Mouse (Mus musculus): Measurements from ENCODE around the gene Rasgef1c. TPM values are rescaled to one million over a fixed set of nuclear protein-coding genes. Genes with fewer than 3 reads are reported as not detected.

Rasgef1c gene
- polyA plus RNA-seq, 1 experiment from 2014 or later, result 0.20 TPM

- no peaks in the 10 kb centered on the region for H3K36me3 ChIP-seq
- no peak for DNase-seq (ENCODE audit: low spot score)
- peaks cover 57% of the 10 kb centered on the region for H3K27me3 ChIP-seq (ENCODE audit: insufficient read depth, poor library complexity, severe bottlenecking)
- H3K9me3 ChIP-seq, result no peaks in the 10 kb centered on the region
- no peak overlapping the region for H3K27ac ChIP-seq
- peaks cover 36% of the 10 kb centered on the region for H3K4me1 ChIP-seq
- WGBS, result 13% methylated on average over 7 of the region's 7 CpGs
- no peak overlapping the region for H3K4me3 ChIP-seq
These were observed 30.2 kb downstream of the Rasgef1c start for GRCm38 (mm10) chr11:49931853-49932252.

DNA sequence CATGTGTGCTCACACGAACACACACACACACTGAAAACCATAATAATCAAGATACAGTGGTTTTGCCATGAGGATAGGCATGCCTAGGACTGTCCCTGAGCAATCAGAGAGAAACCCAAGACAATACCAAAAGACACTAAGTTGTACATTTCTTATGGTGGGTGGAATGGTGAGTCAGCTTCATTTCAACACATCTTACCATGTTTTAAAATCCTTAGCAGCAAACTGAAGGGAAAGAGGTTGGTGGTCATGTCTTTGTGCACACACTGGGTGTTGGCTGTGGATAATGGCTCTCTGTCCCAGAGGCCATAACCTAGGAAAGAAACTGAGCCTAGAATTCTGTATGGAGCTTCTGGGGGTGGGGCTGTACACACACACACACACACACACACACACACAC, 32.2 kb downstream of the Rasgef1c start:
- Histone ChIP-seq H3K36me3 (no peaks in the 10 kb centered on the region), H3K4me3 (no peak overlapping the region), H3K27ac (no peak overlapping the region), H3K9me3 (no peaks in the 10 kb centered on the region), H3K27me3 (ENCODE audit: insufficient read depth, poor library complexity, severe bottlenecking) (peaks cover 57% of the 10 kb centered on the region), H3K4me1 (peaks cover 32% of the 10 kb centered on the region)
- 79% methylated on average over 1 of the region's 1 CpGs for WGBS
- DNase-seq (ENCODE audit: low spot score), result no peak

DNA sequence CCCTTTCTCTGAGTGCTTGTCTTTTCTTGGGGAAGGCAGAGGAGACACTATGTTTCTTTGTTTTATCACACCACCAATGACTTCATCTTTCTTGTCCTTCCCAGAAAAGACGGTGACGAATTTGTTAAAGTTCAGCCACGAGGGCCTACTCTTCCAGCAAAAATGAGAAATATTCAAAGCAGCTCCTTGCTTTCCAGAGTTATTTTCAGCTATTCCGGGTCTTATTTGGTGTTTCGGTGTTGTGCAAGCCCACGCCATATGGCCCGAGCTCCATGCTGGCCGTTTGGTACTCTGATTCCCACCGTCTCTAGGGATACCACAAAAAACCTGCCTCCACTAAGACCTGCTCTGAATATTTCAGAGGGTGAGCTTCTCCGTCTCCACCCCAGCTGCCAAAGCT, 32.7 kb downstream of the Rasgef1c start:
- DNase-seq (ENCODE audit: low spot score), result no peak
- H3K4me1 ChIP-seq, result peaks cover 32% of the 10 kb centered on the region
- 66% methylated on average over 10 of the region's 10 CpGs for WGBS
- no peak overlapping the region for H3K4me3 ChIP-seq
- peaks cover 57% of the 10 kb centered on the region for H3K27me3 ChIP-seq (ENCODE audit: insufficient read depth, poor library complexity, severe bottlenecking)
- no peaks in the 10 kb centered on the region for H3K9me3 ChIP-seq
- H3K36me3 ChIP-seq, result no peaks in the 10 kb centered on the region
- no peak overlapping the region for H3K27ac ChIP-seq

- H3K4me3 ChIP-seq, result no peak overlapping the region
- no peak for DNase-seq (ENCODE audit: low spot score)
- H3K27me3 ChIP-seq (ENCODE audit: insufficient read depth, poor library complexity, severe bottlenecking), result peaks cover 47% of the 10 kb centered on the region
- no peak overlapping the region for H3K27ac ChIP-seq
- H3K36me3 ChIP-seq, result no peaks in the 10 kb centered on the region
- H3K4me1 ChIP-seq, result peaks cover 27% of the 10 kb centered on the region
- WGBS, result 48% methylated on average over 9 of the region's 9 CpGs
- H3K9me3 ChIP-seq, result no peaks in the 10 kb centered on the region
These were observed 34.8 kb downstream of the Rasgef1c start for GRCm38 (mm10) chr11:49936458-49936857.

DNA sequence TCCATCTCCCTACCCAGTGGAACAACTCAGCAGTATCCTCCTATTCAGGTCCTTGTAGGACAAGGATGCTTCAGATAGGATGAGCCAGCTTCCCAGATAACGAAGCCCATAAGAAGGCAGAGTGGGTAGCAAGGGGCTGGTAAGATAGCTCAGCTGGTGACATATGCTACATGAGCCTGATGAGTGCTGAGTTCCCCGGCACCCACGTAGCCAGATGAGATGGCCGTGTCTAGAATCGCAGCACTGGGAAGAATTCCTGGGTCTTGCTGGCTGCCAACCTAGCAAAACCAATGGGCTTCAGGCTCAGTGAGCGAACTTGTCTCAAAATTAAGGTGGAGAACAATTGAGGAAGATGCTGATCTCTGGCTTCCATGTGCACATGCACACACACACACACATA, 36.1 kb downstream of the Rasgef1c start:
- Histone ChIP-seq H3K4me3 (no peak overlapping the region), H3K27ac (no peak overlapping the region), H3K4me1 (peaks cover 16% of the 10 kb centered on the region), H3K9me3 (no peaks in the 10 kb centered on the region), H3K27me3 (ENCODE audit: insufficient read depth, poor library complexity, severe bottlenecking) (peaks cover 47% of the 10 kb centered on the region), H3K36me3 (no peaks in the 10 kb centered on the region)
- 84% methylated on average over 6 of the region's 6 CpGs for WGBS
- no peak for DNase-seq (ENCODE audit: low spot score)

DNA sequence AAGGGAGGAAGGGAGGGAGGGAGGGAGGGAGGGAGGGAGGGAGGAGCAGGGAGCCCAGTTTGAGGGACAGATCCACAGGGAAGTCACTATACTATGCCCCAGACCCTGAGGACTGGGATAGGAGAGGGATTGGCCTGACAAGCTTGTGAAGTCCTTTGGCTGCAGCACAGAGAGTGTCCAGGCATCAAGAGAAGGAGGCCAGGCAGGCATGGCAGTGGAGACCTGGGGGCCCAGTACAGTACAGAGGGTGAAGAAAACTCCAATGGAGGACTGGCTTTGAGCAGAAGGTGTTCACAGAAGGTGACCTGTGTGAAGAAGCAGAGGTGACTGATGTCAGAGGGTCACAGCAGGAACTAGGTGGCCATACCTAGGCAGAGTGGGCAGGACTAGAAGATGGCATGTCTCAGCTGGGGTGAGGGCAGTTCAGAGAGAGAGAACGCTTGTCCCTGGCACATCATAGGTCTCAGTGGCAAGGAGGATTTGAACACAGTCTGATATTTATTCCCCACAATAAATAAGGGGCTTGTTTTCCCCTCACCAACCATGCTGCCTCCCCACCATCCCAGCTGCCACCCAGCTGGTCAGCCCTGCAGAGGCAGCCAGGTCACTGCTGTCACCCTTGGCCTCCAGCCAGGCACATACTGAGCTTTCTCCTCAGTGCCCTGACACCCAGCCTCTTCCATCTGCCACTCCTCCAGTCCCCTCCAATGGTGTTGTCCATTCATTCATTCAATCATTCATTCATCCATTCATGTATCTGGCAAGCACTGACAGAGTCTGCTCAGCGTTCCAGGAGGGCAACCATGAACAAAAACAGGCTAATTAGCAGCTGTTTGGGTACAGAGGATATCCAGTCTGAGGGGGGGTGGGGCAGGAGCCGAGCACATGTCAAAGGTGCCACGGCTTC, 36.9 kb downstream of the Rasgef1c start:
- H3K27ac ChIP-seq, result no peak overlapping the region
- H3K4me3 ChIP-seq, result no peak overlapping the region
- DNase-seq (ENCODE audit: low spot score), result no peak
- H3K9me3 ChIP-seq, result no peaks in the 10 kb centered on the region
- no peaks in the 10 kb centered on the region for H3K36me3 ChIP-seq
- peaks cover 47% of the 10 kb centered on the region for H3K27me3 ChIP-seq (ENCODE audit: insufficient read depth, poor library complexity, severe bottlenecking)
- WGBS, result 65% methylated on average over 4 of the region's 4 CpGs
- peaks cover 16% of the 10 kb centered on the region for H3K4me1 ChIP-seq

- peaks cover 16% of the 10 kb centered on the region; the same call in 1 of the 2 replicates for H3K27me3 ChIP-seq (ENCODE audit: insufficient read depth, poor library complexity, severe bottlenecking)
- 61% methylated on average over 4 of the region's 4 CpGs for WGBS
- H3K27ac ChIP-seq, result no peak overlapping the region
- no peaks in the 10 kb centered on the region for H3K9me3 ChIP-seq
- H3K4me1 ChIP-seq, result 0 out of 2 replicates have a peak, but pooled peaks cover 6% of the 10 kb centered on the region
- H3K4me3 ChIP-seq, result no peak overlapping the region
- DNase-seq (ENCODE audit: low spot score), result no peak
- no peaks in the 10 kb centered on the region for H3K36me3 ChIP-seq
These were observed 41.2 kb downstream of the Rasgef1c start for GRCm38 (mm10) chr11:49942841-49943240.

DNA sequence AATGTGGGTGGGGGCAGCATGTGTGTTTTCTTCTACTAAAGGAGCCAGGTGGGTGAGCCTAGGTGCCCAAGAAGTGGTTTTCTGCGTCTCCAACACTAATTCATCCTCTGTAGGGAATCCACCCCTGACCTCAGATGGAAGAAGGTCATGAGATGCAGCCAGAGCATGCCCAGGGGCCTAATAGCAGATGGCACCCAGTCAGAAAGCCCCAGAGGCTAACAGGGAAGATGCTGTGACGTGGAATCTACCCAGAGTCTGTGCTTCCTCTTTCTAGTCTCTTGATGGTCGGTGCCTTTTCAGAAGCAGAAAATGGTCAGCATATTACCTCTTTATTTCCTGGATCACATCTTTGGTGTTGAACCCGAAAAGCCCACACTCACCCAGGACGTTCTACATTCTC, 42.3 kb downstream of the Rasgef1c start:
- 85% methylated on average over 5 of the region's 5 CpGs for WGBS
- H3K4me1 ChIP-seq, result no peaks in the 10 kb centered on the region
- H3K9me3 ChIP-seq, result no peaks in the 10 kb centered on the region
- H3K4me3 ChIP-seq, result no peak overlapping the region
- no peak overlapping the region for H3K27ac ChIP-seq
- peaks cover 6% of the 10 kb centered on the region; the same call in 1 of the 2 replicates for H3K27me3 ChIP-seq (ENCODE audit: insufficient read depth, poor library complexity, severe bottlenecking)
- DNase-seq (ENCODE audit: low spot score), result no peak
- no peaks in the 10 kb centered on the region for H3K36me3 ChIP-seq

DNA sequence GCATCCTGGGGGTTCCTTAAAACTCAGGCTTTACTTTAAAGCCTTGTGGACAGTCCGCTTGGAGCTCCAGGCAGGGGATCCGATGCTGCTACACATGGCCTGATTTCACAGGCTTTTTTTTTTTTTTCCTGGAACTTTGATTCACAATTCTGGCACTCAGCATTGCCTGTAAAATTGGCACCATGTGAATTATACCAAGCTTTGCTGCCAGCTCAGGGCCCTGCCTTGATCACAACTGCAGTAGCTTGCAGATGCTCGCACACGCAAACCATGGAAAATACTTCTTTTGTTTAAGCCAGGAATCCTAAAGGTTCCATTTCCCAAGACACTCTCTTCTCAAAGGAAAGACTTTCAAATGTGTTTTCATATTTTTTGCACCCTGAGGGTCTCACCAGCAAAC, 44.1 kb downstream of the Rasgef1c start:
- Histone ChIP-seq H3K36me3 (no peaks in the 10 kb centered on the region), H3K27ac (no peak overlapping the region), H3K4me1 (peaks cover 11% of the 10 kb centered on the region), H3K9me3 (no peaks in the 10 kb centered on the region), H3K27me3 (ENCODE audit: insufficient read depth, poor library complexity, severe bottlenecking) (0 out of 2 replicates have a peak, but pooled peaks cover 3% of the 10 kb centered on the region), H3K4me3 (no peak overlapping the region)
- DNase-seq (ENCODE audit: low spot score), result no peak
- WGBS, result 91% methylated on average over 4 of the region's 4 CpGs

DNA sequence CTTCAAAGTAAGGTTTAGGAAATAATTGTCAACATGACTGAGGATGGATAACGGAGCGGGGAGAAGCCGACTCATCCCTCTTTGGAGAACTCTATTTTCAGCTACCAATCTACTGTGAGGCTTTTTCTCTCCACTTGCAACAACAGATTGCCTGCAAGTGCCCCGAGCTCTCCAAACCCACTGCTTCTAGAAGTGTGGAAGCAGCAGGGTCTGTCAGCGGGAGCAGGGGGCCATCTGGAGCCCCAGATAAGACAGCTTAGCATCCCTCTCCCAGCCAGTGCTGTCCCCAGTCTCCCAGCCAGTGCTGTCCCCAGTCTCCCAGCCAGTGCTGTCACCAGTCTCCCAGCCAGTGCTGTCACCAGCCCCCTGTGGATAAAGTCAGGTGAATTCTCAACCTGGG, 48.2 kb downstream of the Rasgef1c start:
- DNase-seq (ENCODE audit: low spot score), result no peak
- Histone ChIP-seq H3K9me3 (no peaks in the 10 kb centered on the region), H3K27me3 (ENCODE audit: insufficient read depth, poor library complexity, severe bottlenecking) (peaks cover 24% of the 10 kb centered on the region), H3K36me3 (no peaks in the 10 kb centered on the region), H3K27ac (peak overlapping the region; percentile 10; the same call in 1 of the 2 replicates), H3K4me1 (peaks cover 17% of the 10 kb centered on the region), H3K4me3 (no peak overlapping the region)
- WGBS, result 27% methylated on average over 5 of the region's 5 CpGs

DNA sequence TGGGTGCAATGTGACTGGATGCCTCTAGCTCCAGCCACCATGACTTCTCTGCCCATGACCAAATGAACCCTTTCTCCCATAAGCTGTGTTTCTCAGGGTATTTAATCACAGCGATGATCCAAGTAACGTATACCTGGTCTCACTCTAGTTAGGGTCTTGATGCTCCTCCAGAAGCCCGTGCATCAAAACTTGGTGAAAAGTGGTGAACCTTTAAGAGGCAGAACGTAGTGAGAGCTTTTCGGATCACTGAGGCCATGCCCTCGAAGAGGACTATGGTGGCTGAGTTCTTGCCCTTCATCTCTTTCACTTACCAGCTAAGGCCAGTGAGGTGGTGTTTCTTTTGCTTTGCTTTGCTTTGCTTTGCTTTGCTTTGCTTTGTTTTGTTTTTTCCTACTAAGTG, 52.0 kb downstream of the Rasgef1c start:
- H3K4me3 ChIP-seq, result no peak overlapping the region
- peaks cover 17% of the 10 kb centered on the region for H3K4me1 ChIP-seq
- peaks cover 56% of the 10 kb centered on the region for H3K27me3 ChIP-seq (ENCODE audit: insufficient read depth, poor library complexity, severe bottlenecking)
- no peaks in the 10 kb centered on the region for H3K9me3 ChIP-seq
- no peak overlapping the region for H3K27ac ChIP-seq
- no peaks in the 10 kb centered on the region for H3K36me3 ChIP-seq
- 89% methylated on average over 6 of the region's 6 CpGs for WGBS
- no peak for DNase-seq (ENCODE audit: low spot score)

DNA sequence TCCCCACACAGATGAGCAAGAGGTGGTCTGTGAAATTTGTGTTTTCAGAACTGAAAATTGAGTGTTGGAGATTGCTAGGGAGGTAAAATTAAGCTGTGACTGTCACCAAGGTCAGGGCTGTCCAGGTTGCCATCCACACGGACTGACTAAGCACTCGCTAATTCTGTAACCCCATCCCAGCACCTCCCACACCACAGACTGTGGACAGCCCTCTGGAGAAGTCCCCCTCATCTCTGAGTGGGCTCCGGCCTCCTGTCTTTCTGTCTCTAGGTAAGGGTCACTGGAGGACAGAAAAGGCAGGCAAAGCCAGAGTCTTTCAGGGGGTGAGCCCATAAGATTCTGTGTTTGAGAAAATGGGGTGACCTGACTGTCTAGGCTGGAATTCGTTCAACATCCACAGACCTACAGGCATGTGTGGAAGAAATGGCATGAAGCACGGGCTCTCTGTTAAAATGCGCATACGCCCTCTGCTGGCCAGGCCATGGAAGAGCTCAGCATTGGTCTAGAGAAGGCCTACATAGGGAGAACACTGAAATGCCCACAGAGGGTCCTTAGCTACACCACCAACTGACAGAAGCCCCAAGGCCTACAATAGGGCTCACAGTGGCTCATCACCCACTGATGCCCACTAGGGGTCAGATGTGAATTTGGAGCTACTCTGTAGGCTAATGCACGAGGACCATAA, 54.1 kb downstream of the Rasgef1c start:
- H3K4me3 ChIP-seq, result no peak overlapping the region
- H3K27me3 ChIP-seq (ENCODE audit: insufficient read depth, poor library complexity, severe bottlenecking), result peaks cover 75% of the 10 kb centered on the region
- no peak overlapping the region for H3K27ac ChIP-seq
- peak; percentile 86 for DNase-seq (ENCODE audit: low spot score)
- peaks cover 6% of the 10 kb centered on the region for H3K4me1 ChIP-seq
- no peaks in the 10 kb centered on the region for H3K9me3 ChIP-seq
- 28% methylated on average over 8 of the region's 8 CpGs for WGBS
- no peaks in the 10 kb centered on the region for H3K36me3 ChIP-seq

- 75% methylated on average over 10 of the region's 10 CpGs for WGBS
- H3K4me3 ChIP-seq, result no peak overlapping the region
- H3K27me3 ChIP-seq (ENCODE audit: insufficient read depth, poor library complexity, severe bottlenecking), result peaks cover 84% of the 10 kb centered on the region
These were observed 56.4 kb downstream of the Rasgef1c start for GRCm38 (mm10) chr11:49958017-49958416.

More at GRCm38 (mm10) chr11:49958017-49958416, 56.4 kb downstream of the Rasgef1c start:
- Histone ChIP-seq H3K9me3 (no peaks in the 10 kb centered on the region), H3K36me3 (no peaks in the 10 kb centered on the region), H3K4me1 (no peaks in the 10 kb centered on the region), H3K27ac (no peak overlapping the region)
- no peak for DNase-seq (ENCODE audit: low spot score)

Data from heart, embryonic 10.5 days (tissue).